ENCODE assay signal across 11 mouse cellular contexts in the genomic region with DNA sequence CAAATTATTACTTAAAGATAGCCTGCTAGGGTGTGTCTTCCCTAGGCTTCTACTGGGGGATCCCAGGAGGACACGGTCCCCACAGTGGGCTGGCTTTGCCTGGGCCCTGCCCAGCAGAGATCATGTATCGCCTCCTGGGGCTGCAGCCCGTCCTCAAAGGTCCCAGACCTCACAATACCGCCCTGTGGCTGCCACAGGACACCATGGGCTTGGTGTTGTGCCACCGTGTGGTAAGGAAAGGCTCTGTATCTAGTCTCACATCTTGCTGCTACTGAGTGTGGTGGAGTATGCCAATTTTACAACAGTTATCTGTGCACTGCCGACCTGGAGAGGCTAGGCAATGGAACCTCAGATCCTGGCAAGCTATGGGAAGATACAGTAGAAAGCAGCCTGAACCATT. TPM values are rescaled to one million over a fixed set of nuclear protein-coding genes. Genes with fewer than 3 reads are reported as not detected.
DNase-seq lines count a peak whose midpoint lies in the region; ATAC-seq and TF ChIP-seq lines count a peak whose summit lies in the region.
"Had no signal": no experiment of that assay in that cellular context is flagged by ENCODE, and none has a peak within 500 bp of the region (broad histone marks: within the 10 kb centered on the region; RNA-seq: fewer than 3 reads in every experiment).

No protein-coding gene starts in this region.

- no peak overlapping the region for H3K9ac ChIP-seq in liver, adult 2 months (ENCODE audit: low read depth, low read length)
- H3K9ac ChIP-seq in liver, embryonic 12.5 days: no peak overlapping the region
- peak overlapping the region; percentile 39; the same call in 1 of the 2 replicates for H3K9ac ChIP-seq in neural tube, embryonic 13.5 days
- H3K9ac ChIP-seq: heart, embryonic 12.5 days had no signal

- 0 out of 2 replicates have a peak, but pooled peaks cover 4% of the 10 kb centered on the region for H3K4me1 ChIP-seq in liver, adult 2 months (ENCODE audit: control insufficient read depth, insufficient read depth, low read length)
- peaks cover 14% of the 10 kb centered on the region; the same call in 1 of the 2 replicates for H3K4me1 ChIP-seq in liver, embryonic 12.5 days
- H3K4me1 ChIP-seq in neural tube, embryonic 13.5 days (replicated peaks): peaks cover 69% of the 10 kb centered on the region

- DNase-seq in adrenal gland, postnatal 10 days: peak; percentile 43
- no peak for DNase-seq in adrenal gland, postnatal 4 days (ENCODE audit: low spot score in 2 of 2)
- DNase-seq in liver, adult 2 months (ENCODE audit: extremely low read depth, low read depth, low spot score): no peak
- peak; percentile 42 for DNase-seq in gastrocnemius, postnatal 14 days
- no peak for DNase-seq in thymus, adult 18-20 months
- no peak for DNase-seq in kidney, adult 11 months
- DNase-seq: layer of hippocampus, adult 9-11 months; lung, postnatal 36 days had no signal

- no peak overlapping the region for H3K4me2 ChIP-seq in liver, embryonic 12.5 days
- no peak overlapping the region; the same call in 1 of the 2 replicates for H3K4me2 ChIP-seq in neural tube, embryonic 13.5 days

- intact Hi-C loops in gastrocnemius, postnatal 14 days (cut with DNase I; ENCODE audit: low total_unique reads): no loop called here

- no peaks in the 10 kb centered on the region for H3K27me3 ChIP-seq in liver, adult 2 months (ENCODE audit: control insufficient read depth, insufficient read depth, low read length)
- H3K27me3 ChIP-seq in liver, embryonic 12.5 days (replicated peaks): peaks cover 50% of the 10 kb centered on the region
- no peaks in the 10 kb centered on the region for H3K27me3 ChIP-seq in neural tube, embryonic 13.5 days
- H3K27me3 ChIP-seq: heart, embryonic 12.5 days had no signal

- H3K4me3 ChIP-seq in liver, adult 2 months (ENCODE audit: insufficient read depth, low read depth, low read length): no peak overlapping the region
- H3K4me3 ChIP-seq in liver, embryonic 12.5 days: no peak overlapping the region
- H3K4me3 ChIP-seq in neural tube, embryonic 13.5 days: no peak overlapping the region
- H3K4me3 ChIP-seq: heart, embryonic 12.5 days had no signal

- 0 out of 2 replicates have a peak, but pooled peaks have one; percentile 15 for TF ChIP-seq CTCF in liver, adult 2 months (IDR thresholded peaks at IDR 0.05; ENCODE audit: low read depth, low read length)

- WGBS in liver, adult 2 months: 61% methylated on average over 6 of the region's 6 CpGs
- WGBS in liver, embryonic 12.5 days (ENCODE audit: insufficient replicate concordance): 57% methylated on average over 6 of the region's 6 CpGs
- 48% methylated on average over 6 of the region's 6 CpGs for WGBS in neural tube, embryonic 13.5 days

- no peak for ATAC-seq in liver, embryonic 12.5 days
- ATAC-seq in neural tube, embryonic 13.5 days (ENCODE audit: low read depth): 0 out of 2 replicates have a peak, but pooled peaks have one; percentile 4

- peaks cover 39% of the 10 kb centered on the region for H3K79me2 ChIP-seq in liver, adult 2 months (ENCODE audit: control insufficient read depth, insufficient read depth, low read length)

- no peak for TF ChIP-seq POLR2A in liver, adult 2 months (IDR thresholded peaks at IDR 0.05; ENCODE audit: extremely low read depth, insufficient read depth, low read length)

- no peaks in the 10 kb centered on the region for H3K36me3 ChIP-seq in liver, adult 2 months (ENCODE audit: control insufficient read depth, insufficient read depth, low read length)
- peaks cover 52% of the 10 kb centered on the region for H3K36me3 ChIP-seq in liver, embryonic 12.5 days
- peaks cover 75% of the 10 kb centered on the region for H3K36me3 ChIP-seq in neural tube, embryonic 13.5 days

- H3K27ac ChIP-seq in liver, adult 2 months (replicated peaks; ENCODE audit: insufficient read depth, low read depth, low read length): no peak overlapping the region
- no peak overlapping the region for H3K27ac ChIP-seq in liver, embryonic 12.5 days
- H3K27ac ChIP-seq in neural tube, embryonic 13.5 days (replicated peaks): peak overlapping the region; percentile 39; the same call in 1 of the 2 replicates

- H3K9me3 ChIP-seq in liver, embryonic 12.5 days (replicated peaks): peaks cover 17% of the 10 kb centered on the region
- H3K9me3 ChIP-seq in neural tube, embryonic 13.5 days: peaks cover 53% of the 10 kb centered on the region

RNA-seq across cellular contexts. Expression of a gene that starts 1.4 kb away (rescaled TPM):
- 100 to 1,000 TPM; 184 to 187 TPM for total RNA-seq in adrenal gland, postnatal 10 days (2021)
- 100 to 1,000 TPM; 380 to 391 TPM for total RNA-seq in adrenal gland, postnatal 4 days (2021)
- total RNA-seq in liver, adult 2 months (2014; rRNA removed): 0.34 TPM in 1 of 2 replicates, not detected in the other
- polyA plus RNA-seq in liver, adult 2 months (2012; rRNA removed): 0.24 TPM in 1 of 2 replicates, not detected in the other
- 79.0 and 80.8 TPM in 2 replicates for polyA plus RNA-seq in liver, embryonic 12.5 days (2016; fragmentation: Nextera tagmentation; extraction: Ambion mirVana)
- total RNA-seq in gastrocnemius, postnatal 14 days (2021): 1 to 10 TPM; 1.4 to 5.4 TPM
- polyA plus RNA-seq in neural tube, embryonic 13.5 days (2015; fragmentation: Nextera tagmentation; extraction: Ambion mirVana): 4,054 and 4,218 TPM in 2 replicates

RNA-seq across cellular contexts. Expression of a gene that starts 12.6 kb away (rescaled TPM):
- 10 to 100 TPM; 79.7 to 99.3 TPM for total RNA-seq in adrenal gland, postnatal 10 days (2021)
- total RNA-seq in adrenal gland, postnatal 4 days (2021): 100 to 1,000 TPM; 103 to 104 TPM
- total RNA-seq in liver, adult 2 months (2014; rRNA removed): 14.1 and 16.3 TPM in 2 replicates
- 33.1 and 37.9 TPM in 2 replicates for polyA plus RNA-seq in liver, adult 2 months (2012; rRNA removed)
- 12.3 and 13.4 TPM in 2 replicates for polyA plus RNA-seq in liver, embryonic 12.5 days (2016; fragmentation: Nextera tagmentation; extraction: Ambion mirVana)
- 10 to 100 TPM; 15.8 to 16.7 TPM for total RNA-seq in gastrocnemius, postnatal 14 days (2021)
- 165 TPM in 2 replicates for polyA plus RNA-seq in neural tube, embryonic 13.5 days (2015; fragmentation: Nextera tagmentation; extraction: Ambion mirVana)

Comparison
In these comparisons a context has a peak if more than half of its experiments do, and no peak if none do; other contexts are left out.
1. DNase-seq: peak in adrenal gland, postnatal 10 days (single experiment) and gastrocnemius, postnatal 14 days (single experiment); none in adrenal gland, postnatal 4 days (0 of 2), liver, adult 2 months (single experiment), thymus, adult 18-20 months (0 of 2) and kidney, adult 11 months (single experiment).
2. RNA of a gene that starts 1.4 kb away (total RNA-seq): 380 to 391 TPM in adrenal gland, postnatal 4 days and 184 to 187 TPM in adrenal gland, postnatal 10 days; 1.4 to 5.4 TPM in gastrocnemius, postnatal 14 days and 0.34 TPM in liver, adult 2 months; every median in the first group is over 10 times any median in the second.